Mouse (Mus musculus) adrenal gland, postnatal 4 days (tissue): ENCODE results near the gene Stard7. TPM values are rescaled to one million over a fixed set of nuclear protein-coding genes. Genes with fewer than 3 reads are reported as not detected.

Source experiments
- DNase-seq, 2 experiments: peaks; one replicate each; pipeline ENCODE4 v3.0.0; 2021 to 2022; ENCODE audit warnings: low spot score in 2 of 2, mixed read lengths in 2 of 2
- total RNA-seq, 2 experiments: library from RNA; stranded (reverse); gene quantifications; 2 replicates each; pipeline ENCODE4 v1.2.3; 2021

Gene Stard7
- total RNA-seq, 2 experiments from 2014 or later, result 145 to 149 TPM

DNA sequence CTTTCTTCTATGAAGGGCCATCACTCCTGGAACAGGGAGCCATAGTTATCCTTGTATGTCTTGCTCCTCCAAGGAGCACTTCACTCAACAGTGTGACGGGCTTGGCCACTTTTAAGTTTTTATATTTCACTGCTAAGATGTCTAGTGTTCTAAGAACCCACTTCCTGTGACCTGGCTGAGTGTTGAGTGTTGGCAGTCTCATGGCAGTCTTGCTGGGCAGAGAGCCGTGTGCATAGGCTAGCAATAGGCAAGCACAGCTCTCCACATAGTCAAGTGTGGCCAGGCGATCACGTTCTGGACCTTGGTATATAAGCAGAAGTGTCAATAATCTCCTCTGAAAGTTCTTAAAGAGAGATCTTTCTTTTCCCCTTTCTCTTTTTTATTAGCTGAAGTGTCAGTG lies 48.1 kb downstream of the Stard7 start:
- DNase-seq, result no peak

DNA sequence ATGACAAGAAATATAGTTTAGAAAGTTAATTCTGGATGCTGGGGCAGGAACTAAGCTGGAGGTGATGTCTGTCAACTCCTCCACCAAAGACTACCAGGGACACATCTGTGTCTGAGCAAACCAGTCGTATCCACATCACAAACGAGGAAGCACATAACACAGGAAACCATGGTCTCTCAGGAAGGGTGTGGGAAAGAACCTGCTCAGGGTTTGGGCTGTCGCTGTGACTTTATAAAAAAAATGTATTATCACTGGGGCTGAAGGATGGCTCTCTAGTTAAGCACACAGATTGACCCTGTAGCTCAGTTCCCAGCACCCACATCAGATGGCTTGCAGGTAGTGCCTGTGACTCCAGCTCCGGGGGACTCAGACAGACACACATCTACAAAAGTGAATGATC lies 49.1 kb downstream of the Stard7 start:
- no peak for DNase-seq

DNA sequence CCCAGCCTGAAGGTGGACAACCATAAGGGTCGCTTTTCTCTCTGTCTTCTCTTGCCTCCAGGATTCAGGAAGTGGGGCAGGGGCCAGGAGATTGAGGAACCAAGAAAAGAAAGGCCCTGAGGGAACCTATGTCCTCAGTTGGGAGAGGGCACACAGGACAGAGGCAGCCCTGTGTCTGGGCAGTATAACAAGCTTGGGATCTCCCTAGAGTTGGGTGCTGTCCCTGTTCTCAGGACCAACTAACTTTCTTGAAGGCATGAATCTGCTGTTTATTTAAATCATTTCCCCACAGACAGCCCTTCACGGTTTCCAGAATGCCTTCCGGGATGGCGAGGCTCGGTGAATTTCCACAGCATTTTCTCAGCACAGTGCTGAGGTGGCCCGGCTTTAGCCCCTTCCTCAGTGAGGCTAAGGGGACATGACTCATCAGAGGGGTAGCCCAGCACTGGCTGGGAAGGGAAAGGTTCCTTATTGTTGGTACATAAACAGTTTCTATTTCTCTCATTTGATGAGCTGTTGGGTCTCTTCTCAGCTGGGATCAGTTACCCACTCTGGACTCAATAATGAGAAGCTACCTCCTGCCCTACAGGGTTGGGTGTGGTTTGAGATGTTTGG lies 52.8 kb downstream of the Stard7 start:
- DNase-seq, result no peak

DNA sequence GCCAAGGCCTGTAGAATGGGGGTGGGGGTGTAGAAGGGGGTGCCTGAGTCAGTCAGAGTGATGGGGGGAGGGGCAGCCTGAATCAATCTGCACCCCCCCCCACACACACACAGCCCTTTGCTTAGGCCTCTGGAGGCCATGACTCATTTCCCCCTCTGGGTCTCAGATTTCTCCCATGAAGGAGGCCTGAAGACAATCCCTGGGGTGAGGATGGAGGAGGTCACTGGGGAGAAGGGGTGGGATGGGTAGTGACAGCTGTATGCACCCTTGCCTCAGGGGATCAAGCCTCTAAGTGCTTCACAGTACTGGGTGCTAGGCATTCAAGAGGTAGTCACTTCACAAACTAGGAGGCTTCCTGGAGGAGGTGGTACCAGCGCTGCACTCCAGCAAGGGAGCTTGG lies 53.6 kb downstream of the Stard7 start:
- no peak for DNase-seq

DNA sequence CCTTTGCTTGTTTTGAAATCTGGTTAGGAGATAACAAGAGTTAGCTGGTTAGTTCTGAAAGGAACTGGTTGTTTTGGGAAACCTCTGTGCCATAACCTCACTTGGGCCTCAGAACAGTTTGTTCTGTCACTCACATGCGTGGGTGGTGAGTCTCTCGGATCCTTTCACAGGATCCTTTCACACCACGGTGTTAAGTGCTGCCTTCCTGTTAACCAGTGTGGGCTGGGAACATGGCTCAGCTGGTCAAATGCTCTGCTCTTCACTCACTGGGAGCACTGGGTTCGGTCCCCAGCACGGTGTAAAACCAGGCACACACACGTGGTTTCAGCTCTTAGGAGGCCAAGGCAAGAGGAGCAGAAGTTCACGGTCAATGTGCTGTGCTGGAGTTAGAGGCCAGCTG lies 54.4 kb downstream of the Stard7 start:
- DNase-seq, result no peak

DNA sequence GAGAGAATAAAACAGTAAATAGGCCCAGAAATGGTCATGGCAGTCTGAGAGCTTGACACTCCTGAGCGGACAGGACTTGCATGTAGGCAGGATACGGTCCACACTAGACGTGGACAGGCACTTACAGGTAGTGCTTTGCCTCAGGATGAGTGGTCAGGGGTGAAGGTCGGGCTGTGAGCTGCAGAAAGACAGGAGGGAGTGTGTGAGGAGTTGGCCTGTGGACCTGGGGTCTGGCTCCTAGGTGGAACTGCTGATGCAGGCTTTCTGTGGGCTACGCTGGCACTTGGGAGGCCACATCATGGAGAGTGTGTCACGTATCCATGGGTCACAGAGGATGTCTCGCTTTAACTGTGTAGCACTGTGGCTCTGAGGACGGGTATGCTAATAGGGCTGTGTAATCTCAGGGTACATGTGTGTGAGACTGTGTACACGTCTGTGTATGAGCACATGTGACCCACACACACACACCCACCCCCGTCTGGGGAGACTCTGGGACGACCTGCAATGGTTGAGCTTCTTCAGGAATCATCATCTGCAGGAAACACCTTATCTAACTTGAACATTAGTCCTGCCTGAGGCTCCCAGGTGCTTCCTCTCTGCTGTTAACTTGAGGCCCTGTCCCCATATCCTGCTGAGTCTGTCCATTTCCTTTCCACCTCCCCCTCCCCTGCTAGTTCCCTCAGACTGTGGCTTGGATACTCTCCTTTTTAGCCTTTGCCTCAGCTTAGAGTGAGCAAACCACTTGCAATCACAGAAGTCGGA lies 58.3 kb downstream of the Stard7 start:
- DNase-seq, result no peak

DNA sequence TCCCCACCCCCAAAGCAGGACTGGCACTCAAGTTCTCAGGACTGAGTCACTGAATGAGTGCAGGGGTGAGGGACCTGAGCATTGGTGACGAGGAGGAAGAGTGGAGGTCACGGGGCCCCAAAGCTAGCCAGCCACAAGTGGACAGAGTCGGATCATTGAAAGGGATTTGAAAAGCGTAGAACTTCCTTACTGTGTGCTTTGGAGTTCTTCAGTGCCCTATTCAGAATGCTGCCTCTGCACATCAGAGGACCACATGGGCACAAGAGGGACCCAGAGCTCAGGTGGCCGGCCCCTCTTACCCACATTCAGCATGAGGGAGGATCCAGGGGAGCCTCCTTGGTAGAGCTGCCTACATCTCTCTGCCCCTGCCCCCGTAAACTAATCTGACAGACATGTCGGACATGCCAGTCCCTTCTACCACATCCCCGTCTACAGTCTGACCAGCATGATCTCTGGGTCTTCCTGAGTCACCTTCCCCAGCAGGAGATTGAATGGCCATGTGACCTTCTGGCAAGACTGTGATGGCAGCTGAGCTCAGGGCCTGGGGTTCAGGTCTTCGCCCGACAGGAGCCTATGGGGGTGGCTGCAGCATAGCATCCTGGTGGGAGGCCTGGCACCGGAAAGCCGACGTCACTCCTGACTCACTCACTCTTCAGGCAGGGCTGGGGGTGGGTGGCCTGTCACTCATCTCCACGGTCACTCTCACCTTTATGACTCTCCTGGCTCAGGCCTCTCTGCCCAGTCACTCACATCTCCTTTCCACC lies 63.0 kb downstream of the Stard7 start:
- no peak for DNase-seq

DNA sequence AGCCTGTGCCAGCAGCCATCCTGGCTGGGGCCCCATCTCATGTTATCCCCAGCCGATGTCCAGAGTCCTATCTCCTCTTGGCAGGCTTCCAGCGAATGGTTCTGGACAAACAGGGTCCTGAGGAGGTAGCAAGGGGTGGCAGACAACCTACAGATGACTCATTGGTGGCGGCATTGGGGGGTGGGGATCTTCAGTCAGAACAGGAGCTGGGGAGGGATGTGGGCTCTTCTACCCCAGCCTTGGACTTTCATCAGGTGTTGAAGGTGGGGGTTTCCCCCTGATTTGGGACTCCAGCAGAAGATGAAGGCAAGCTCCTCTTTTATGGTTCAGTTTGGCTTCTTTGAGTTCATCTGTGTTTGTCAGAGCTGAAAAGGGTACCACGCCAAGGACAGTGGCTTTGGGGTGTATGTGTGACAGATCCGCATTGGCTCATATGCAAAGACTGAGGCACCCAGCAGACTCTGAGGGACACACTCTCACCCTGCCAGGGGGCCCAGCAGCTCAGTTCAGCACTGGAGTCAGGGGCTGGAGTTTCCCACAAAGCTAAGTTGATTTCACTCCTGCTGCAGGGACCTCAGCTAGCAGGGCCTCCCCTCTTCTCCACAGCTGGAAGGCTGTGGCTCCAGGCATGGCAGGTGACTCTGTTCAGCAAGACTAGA lies 64.1 kb downstream of the Stard7 start:
- no peak for DNase-seq

DNA sequence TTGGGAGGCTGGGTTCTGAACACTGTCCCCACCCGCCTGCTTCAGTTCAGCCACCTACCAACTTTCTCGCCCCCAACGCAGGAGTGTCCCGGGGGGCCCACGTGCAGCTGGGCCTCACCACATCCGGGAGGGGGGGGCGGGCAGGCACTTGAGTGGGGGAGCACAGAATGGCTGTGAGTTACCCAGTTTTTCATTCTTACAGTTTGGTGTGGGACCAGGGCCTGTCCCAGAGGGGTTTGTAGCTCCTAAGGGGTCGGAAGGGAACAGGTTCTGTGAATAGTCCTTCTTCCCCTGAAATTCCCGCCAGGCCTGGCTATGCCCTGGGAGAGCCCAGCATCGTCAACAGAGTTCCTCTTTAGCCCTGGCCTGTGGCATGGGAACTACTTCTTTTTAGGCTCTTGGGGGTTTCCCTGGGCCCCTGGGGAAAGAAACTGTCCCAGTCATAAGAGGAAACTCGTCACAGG lies 65.1 kb downstream of the Stard7 start:
- DNase-seq, result no peak

DNA sequence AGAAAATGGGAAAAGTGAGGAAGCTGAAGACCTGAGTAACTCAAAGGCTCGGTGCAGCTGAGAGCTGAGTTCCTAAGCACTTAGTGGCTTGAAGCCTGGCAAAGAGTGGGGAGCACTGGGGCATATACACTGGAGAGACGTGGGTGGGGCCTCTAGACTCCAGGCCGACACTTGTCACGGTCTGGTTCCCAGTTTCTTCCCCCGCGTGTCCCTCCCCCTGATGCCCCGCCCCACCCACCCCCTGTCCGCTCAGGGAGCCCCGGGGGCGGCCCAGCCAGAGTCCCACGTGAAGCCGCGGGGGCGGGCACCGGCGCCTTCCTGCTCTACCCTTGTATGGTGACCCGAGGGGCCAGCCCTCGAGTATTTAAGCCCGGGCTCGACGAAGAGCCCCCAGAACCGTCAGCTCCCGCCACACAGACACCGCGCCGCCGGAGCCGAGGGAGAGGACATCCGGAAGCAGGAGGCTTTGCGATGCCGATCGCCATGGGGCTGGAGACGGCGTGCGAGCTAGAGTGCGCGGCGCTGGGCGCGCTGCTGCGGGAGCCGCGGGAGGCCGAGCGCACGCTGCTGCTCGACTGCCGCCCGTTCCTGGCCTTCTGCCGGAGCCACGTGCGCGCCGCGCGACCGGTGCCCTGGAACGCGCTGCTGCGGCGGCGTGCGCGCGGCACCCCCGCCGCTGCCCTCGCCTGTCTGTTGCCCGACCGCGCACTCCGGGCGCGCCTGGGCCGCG lies 65.9 kb downstream of the Stard7 start, which contains the start of gene Dusp2:
Dusp2 (plus strand) TSS at position 393 of the 730 bp plus-strand sequence.
- DNase-seq, result peak; percentile 35 to 64

DNA sequence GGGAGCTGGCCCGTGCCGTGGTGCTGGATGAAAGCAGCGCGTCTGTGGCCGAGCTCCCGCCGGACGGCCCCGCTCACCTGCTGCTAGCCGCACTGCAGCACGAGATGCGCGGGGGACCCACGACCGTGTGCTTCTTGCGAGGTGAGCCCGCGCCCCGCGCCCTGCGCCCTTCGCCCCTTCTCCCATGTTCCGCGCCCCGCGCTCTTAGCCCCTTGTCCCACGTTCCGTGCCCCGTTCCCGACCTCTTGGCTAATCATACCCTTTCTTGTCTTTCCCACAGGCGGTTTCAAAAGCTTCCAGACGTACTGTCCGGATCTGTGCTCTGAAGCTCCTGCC lies 66.4 kb downstream of the Stard7 start:
- DNase-seq, result no peak

DNA sequence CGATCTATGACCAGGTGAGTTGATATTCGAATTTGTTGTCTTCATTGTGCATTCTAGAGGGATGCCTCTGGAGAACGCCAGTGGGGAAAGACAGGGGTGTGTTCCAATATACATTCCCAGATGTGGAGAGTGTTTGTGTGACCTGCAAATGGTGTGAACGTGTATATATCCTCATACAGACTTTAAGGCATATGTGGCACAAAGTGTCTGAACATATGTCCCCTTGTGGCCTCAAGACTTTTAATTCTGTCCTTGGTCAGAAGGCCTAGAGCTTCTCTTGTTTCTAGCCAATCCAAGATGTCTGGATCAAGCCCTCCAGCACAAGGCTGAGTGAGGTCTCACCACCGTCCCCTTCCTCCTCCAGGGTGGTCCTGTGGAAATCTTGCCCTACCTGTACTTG lies 66.9 kb downstream of the Stard7 start:
- no peak for DNase-seq

DNA sequence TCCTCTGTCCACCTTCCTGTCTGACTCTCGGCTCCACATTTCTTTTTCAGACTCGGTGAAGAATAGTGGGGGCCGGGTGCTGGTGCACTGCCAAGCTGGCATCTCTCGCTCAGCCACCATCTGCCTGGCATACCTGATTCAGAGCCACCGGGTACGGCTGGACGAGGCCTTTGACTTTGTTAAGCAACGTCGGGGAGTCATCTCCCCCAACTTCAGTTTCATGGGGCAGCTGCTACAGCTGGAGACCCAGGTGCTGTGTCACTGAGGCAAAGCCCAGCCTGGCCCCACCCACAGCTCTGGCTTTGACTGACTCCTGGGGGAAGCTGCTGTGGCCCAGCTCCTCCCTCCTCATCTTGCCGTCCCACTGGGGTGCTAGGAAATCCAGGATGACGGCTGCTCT lies 67.5 kb downstream of the Stard7 start:
- DNase-seq, result no peak

DNA sequence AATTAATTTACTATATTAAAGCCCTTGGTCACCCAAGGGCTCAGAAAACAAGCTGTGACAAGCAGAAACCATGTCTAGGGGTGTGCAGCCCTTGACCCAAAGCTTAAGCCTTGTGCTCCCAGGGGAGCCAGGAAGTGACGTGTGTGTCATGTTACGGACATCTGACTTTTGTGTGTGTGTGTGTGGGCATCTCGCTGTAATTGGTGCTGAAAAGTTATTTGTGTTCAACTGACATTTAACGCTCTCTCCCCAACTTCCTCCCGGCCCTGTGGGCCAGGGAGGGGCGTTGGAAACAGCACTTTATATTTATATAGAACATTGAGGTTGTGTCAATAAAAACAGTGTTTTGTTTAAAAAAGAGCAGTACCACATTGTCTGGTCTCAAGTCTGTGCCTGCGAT lies 68.0 kb downstream of the Stard7 start:
- no peak for DNase-seq

DNA sequence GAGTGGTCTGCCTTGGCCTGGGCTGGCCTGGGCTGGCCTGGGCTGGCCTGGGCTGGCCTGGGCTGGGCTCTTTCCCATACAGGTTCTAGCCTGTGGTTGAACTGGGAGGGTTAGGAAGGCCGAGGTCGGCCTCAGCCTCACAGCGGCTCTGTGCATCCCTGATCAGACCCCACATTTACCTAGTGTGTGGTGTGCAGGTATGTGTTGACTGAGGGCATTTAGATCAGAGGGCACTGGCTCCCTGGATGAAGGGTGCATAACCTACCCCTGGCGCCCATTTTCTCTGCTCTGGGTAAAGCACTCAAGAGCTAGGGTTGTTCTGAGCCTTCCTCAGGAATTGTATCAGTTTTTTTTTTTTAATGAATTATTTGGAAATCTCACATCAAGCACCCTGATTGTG lies 68.4 kb downstream of the Stard7 start, which contains the start of gene Astl:
Astl (plus strand) TSS at position 224 of the 400 bp plus-strand sequence.
- no peak for DNase-seq

DNA sequence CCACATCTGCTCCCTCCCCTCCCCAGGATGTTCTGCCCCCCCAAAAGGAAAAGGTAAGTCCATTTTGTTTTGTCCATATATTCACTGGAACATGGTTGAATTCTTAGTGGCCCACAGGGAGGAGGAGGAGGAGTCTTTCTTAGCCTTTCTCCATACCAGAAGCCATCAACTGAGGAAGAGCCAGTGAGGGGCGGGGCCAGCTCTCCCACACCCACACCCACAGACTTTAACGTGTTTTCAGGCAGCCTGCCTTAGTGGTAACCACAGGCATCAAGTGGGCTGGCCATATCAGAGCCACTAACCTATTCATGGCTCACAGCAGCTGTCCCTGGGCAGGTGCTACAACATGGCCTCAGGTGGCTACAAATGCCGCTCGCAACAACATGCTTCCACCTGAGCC lies 68.8 kb downstream of the Stard7 start:
- no peak for DNase-seq

DNA sequence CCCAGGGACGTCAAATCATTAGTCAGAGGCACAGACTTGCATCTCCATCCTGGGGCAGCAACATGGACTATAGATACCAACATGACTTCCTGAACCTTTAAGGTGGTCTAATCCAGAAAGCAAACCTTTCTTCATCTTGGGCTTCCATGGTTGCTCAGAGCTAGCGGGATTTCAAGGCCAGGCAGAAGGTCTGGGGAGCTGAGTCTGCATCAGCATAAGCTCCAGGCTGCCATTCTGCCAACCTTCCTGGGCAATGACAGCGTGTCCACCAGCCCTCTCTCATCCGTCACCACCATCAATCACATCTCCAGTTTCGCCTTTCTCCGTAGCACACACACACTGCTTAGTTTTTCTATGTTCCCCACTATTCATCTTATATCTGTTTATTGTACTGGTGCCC lies 69.2 kb downstream of the Stard7 start:
- no peak for DNase-seq

DNA sequence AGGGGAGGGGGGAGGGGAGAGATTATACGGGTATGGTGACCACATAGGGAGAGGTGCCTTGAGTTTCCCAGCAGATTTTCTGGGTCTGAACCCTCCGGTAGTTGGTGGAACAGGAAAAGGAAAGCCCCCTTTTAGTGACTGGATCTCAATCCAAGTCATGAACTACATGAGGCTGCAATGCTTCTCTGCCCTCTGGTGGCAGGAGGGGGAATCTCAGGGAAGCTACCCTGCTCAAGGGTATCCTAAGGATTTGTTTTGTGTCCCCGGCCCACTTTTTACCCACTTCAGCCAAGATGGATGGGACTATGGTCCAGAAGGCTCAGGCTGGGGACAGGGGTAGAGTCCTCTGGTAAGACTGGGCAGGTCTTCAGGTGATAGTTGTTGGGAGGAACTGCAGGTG lies 71.1 kb downstream of the Stard7 start:
- DNase-seq, result peak in 1 of 2 experiments; percentile 47

DNA sequence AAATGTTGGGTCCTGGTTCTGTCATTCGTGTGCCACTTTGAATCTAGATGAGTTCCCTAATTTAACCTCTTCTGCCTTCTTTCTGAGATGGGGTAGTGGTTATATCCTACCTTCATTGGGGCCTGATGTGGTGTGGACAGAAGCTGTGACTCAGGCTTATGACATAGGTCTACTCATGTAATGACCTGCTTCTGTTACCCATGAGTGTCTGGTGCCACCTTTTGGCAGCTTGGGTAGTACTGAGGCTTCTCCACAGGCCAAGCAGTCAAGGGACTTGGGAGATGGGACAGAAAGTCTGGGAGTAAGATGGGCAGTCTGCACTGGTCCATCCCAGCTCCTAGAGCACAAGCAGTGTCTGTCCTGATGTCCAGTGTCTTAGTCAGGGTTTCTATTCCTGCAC lies 76.3 kb downstream of the Stard7 start:
- no peak for DNase-seq

DNA sequence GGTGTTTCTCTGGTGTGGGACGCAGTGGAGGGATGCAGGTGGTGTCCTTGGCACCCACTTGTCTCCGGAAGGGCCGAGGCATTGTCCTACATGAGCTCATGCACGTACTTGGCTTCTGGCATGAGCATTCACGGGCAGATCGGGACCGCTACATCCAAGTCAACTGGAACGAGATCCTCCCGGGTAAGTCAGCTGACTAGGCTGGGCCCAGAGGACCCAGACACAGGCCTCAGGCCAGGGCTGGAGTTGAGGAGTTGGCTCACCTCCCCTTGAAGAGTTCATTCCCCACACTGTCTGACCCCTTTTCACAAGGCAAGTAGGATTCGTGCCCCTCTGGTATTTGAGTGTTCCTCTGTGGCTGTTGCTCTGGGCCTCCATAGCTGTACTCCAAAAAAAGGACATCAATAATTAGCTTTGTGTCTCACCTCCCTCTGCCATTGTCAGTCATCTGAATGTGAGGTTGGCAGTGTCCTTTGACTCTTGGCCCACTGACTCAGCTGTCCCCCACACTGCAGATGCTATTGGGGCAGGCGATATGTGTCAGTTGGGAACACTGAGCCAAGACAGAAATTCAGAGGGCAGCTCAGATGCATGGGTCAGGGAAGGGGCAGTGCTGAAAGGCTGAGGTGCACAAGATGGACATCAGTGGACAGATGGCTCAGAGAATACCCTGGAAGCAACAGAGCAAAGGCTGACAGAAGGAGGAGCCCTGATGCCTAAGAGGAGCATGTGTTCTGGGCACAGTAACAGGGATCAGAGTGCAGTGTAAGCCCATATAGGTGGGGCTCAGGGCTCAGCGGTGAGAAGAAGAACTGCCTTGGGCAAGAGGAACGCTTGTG lies 77.3 kb downstream of the Stard7 start:
- DNase-seq, result no peak
